Mouse (Mus musculus): ENCODE data around the gene Ptgis. TPM values are rescaled to one million over a fixed set of nuclear protein-coding genes. Genes with fewer than 3 reads are reported as not detected.

Gene Ptgis
- polyA plus RNA-seq, 1 experiment from 2014 or later, result 8.9 TPM

DNA sequence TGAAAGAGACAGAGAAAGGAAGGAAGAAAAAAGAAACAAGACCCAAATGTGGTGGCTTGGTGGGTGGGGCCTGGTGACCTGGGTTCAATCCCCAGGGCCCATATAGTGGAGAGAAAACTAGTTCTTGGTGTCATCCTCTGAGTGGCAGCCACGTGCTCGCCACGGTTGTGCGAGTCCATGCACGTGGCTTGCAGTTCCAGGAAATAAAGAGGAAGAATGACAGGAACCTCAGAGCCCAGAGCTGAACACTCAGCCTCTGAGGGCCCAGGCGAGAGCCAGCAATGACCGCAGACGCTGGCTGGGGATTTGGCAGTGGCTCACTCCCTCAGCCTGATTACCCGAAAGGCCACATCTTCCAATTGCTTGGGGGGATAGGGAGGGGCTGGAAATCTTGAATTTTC is 30.7 kb upstream of the Ptgis start:
- Histone ChIP-seq H3K4me2 (replicated peaks; ENCODE audit: low read depth) (no peak overlapping the region), H3K4me3 (ENCODE audit: low read depth, low read length) (no peak overlapping the region), H3K27ac (ENCODE audit: low read depth, low read length) (no peak overlapping the region), H3K36me3 (ENCODE audit: control insufficient read depth, insufficient read depth) (no peaks in the 10 kb centered on the region), H3K4me1 (replicated peaks; ENCODE audit: control insufficient read depth, insufficient read depth, low read length) (no peaks in the 10 kb centered on the region), H3K9ac (ENCODE audit: low read depth, low read length) (no peak overlapping the region), H3K27me3 (replicated peaks; ENCODE audit: control insufficient read depth, insufficient read depth, low read length) (no peaks in the 10 kb centered on the region), H3K9me3 (ENCODE audit: control insufficient read depth) (no peaks in the 10 kb centered on the region)
- WGBS, result 68% methylated on average over 9 of the region's 9 CpGs
- no peak for TF ChIP-seq CTCF (IDR thresholded peaks at IDR 0.05; ENCODE audit: low read depth)
- no peak for ATAC-seq

DNA sequence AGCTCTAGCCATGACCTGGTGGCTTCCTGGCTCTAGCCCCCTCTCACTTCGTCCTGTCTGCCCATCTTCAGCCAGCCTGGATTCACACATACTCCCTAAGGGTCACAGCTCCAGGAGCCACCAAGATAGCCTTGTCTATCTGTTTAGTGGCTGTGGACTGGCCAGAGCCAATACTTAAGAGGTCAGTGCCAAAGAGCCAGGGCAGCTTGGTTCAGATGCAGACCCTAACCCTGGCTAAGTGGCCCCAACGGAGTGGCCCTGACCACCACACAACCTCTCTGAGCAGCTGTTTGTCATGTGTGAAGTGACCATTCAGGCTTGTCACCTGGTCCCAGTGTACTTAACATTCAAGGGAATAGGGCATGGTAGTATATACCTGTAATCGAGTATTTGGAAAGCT is 30.1 kb upstream of the Ptgis start:
- Histone ChIP-seq H3K9me3 (ENCODE audit: control insufficient read depth) (no peaks in the 10 kb centered on the region), H3K4me3 (ENCODE audit: low read depth, low read length) (no peak overlapping the region), H3K27ac (ENCODE audit: low read depth, low read length) (no peak overlapping the region), H3K27me3 (replicated peaks; ENCODE audit: control insufficient read depth, insufficient read depth, low read length) (no peaks in the 10 kb centered on the region), H3K36me3 (ENCODE audit: control insufficient read depth, insufficient read depth) (no peaks in the 10 kb centered on the region), H3K4me1 (replicated peaks; ENCODE audit: control insufficient read depth, insufficient read depth, low read length) (no peaks in the 10 kb centered on the region), H3K4me2 (replicated peaks; ENCODE audit: low read depth) (no peak overlapping the region), H3K9ac (ENCODE audit: low read depth, low read length) (no peak overlapping the region)
- no peak for TF ChIP-seq CTCF (IDR thresholded peaks at IDR 0.05; ENCODE audit: low read depth)
- no peak for ATAC-seq
- WGBS, result 81% methylated on average over 3 of the region's 3 CpGs

DNA sequence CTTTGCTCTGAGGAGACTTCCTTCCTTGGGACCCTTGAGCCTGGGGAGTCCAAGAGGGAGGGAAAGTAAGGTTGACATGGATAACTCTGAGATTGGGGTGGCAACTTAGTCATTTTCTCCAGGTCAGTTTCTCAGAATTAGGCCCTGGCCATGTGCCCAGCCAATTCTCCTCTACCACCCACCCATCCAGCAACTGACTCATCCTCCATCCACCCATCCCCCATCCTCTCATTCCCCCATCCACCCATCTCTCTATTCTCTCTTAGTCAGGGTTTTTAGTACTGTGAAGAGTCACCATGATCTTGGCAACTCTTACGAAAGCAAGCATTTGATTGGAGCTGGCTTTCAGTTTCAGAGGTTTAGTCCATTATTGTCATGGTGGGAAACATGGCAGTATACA is 28.3 kb upstream of the Ptgis start:
- Histone ChIP-seq H3K27ac (ENCODE audit: low read depth, low read length) (no peak overlapping the region), H3K4me3 (ENCODE audit: low read depth, low read length) (no peak overlapping the region)
- TF ChIP-seq CTCF (IDR thresholded peaks at IDR 0.05; ENCODE audit: low read depth), result no peak

DNA sequence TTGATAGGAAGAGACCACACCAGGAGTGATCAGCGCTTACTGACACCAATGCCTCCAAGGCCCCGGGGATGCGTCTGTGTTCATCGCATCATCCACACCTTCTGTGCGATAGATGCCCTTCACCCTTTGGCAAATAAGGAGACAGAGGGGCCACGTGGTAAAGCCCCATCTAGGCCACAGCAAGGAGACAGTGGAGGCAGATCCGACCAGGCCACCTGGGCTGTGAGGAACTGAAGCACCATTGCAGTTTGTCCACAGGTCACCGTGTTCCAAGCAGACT is 27.9 kb upstream of the Ptgis start:
- H3K4me1 ChIP-seq (replicated peaks; ENCODE audit: control insufficient read depth, insufficient read depth, low read length), result no peaks in the 10 kb centered on the region
- H3K9ac ChIP-seq (ENCODE audit: low read depth, low read length), result no peak overlapping the region
- no peak for TF ChIP-seq CTCF (IDR thresholded peaks at IDR 0.05; ENCODE audit: low read depth)
- no peaks in the 10 kb centered on the region for H3K27me3 ChIP-seq (replicated peaks; ENCODE audit: control insufficient read depth, insufficient read depth, low read length)
- H3K4me2 ChIP-seq (replicated peaks; ENCODE audit: low read depth), result no peak overlapping the region
- H3K9me3 ChIP-seq (ENCODE audit: control insufficient read depth), result no peaks in the 10 kb centered on the region
- no peak for ATAC-seq
- no peak overlapping the region for H3K4me3 ChIP-seq (ENCODE audit: low read depth, low read length)
- H3K36me3 ChIP-seq (ENCODE audit: control insufficient read depth, insufficient read depth), result no peaks in the 10 kb centered on the region
- H3K27ac ChIP-seq (ENCODE audit: low read depth, low read length), result no peak overlapping the region
- 88% methylated on average over 8 of the region's 8 CpGs for WGBS

More for the DNA sequence above, 28.3 kb upstream of the Ptgis start:
- WGBS, result 100% methylated on average over 1 of the region's 1 CpGs
- Histone ChIP-seq H3K4me1 (replicated peaks; ENCODE audit: control insufficient read depth, insufficient read depth, low read length) (no peaks in the 10 kb centered on the region), H3K4me2 (replicated peaks; ENCODE audit: low read depth) (no peak overlapping the region), H3K36me3 (ENCODE audit: control insufficient read depth, insufficient read depth) (no peaks in the 10 kb centered on the region), H3K9ac (ENCODE audit: low read depth, low read length) (no peak overlapping the region), H3K9me3 (ENCODE audit: control insufficient read depth) (no peaks in the 10 kb centered on the region), H3K27me3 (replicated peaks; ENCODE audit: control insufficient read depth, insufficient read depth, low read length) (no peaks in the 10 kb centered on the region)
- ATAC-seq, result no peak

DNA sequence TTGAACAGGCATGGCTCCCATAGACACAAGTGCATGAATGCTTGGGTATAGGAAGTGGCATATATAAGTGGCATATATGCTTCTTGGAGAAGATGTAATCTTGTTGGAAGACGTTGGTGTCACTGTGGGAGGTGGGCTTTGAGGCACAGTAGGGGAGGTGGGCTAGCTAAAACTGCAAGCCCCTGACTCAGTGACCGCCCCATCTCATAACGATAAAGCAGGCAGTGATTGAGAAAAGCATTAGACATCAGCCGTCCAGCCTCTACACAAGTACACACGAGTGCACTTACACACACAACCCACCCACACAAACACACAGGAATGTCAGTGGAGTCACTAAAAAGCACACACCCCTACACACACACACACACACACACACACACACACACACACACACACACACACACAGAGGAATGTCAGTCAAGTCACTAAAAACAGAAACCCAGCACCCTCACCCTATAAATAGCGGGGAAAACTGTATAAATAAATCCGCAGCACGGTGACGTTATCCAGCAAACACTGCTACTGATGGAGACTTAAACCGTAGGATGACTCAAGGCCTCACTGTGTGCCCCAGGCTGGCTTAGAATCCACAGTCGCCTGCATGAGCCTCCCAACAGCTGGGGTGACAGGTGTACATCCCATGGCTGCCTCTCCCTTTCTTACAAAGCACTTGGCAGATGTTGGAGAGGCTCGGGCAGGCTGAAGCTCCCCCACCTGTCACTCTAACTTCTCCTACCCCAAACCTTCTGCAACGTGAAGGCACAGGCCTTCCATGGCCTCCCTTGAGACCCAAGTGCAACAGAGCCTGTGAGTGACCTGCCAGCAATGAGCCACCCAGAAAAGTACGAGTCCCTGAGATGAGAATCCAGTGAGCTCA is 27.4 kb upstream of the Ptgis start:
- H3K36me3 ChIP-seq (ENCODE audit: control insufficient read depth, insufficient read depth), result no peaks in the 10 kb centered on the region
- no peak overlapping the region for H3K4me3 ChIP-seq (ENCODE audit: low read depth, low read length)
- no peak overlapping the region for H3K4me2 ChIP-seq (replicated peaks; ENCODE audit: low read depth)
- TF ChIP-seq CTCF (IDR thresholded peaks at IDR 0.05; ENCODE audit: low read depth), result no peak
- H3K9me3 ChIP-seq (ENCODE audit: control insufficient read depth), result no peaks in the 10 kb centered on the region
- no peak overlapping the region for H3K9ac ChIP-seq (ENCODE audit: low read depth, low read length)
- no peaks in the 10 kb centered on the region for H3K27me3 ChIP-seq (replicated peaks; ENCODE audit: control insufficient read depth, insufficient read depth, low read length)
- H3K4me1 ChIP-seq (replicated peaks; ENCODE audit: control insufficient read depth, insufficient read depth, low read length), result no peaks in the 10 kb centered on the region
- no peak for ATAC-seq
- 64% methylated on average over 14 of the region's 14 CpGs for WGBS
- H3K27ac ChIP-seq (ENCODE audit: low read depth, low read length), result no peak overlapping the region

DNA sequence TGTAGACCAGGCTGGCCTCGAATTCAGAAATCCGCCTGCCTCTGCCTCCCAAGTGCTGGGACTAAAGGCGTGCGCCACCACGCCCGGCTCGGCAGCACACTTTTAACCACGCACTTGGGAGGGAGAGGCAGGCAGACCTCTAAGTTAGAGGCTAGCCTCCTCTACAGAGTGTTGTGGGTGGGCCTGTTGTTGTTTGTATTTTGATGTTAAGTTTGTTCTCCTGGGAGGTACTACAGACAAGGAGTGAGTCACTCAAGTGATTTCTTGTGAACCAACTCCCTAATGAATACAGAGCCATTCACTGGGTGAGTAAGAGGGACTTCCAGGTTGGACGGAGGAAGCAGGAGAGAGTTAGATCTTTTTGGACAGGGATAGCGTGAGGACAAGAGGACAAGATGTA is 25.8 kb upstream of the Ptgis start:
- Histone ChIP-seq H3K36me3 (ENCODE audit: control insufficient read depth, insufficient read depth) (no peaks in the 10 kb centered on the region), H3K4me1 (replicated peaks; ENCODE audit: control insufficient read depth, insufficient read depth, low read length) (no peaks in the 10 kb centered on the region), H3K9ac (ENCODE audit: low read depth, low read length) (no peak overlapping the region), H3K9me3 (ENCODE audit: control insufficient read depth) (no peaks in the 10 kb centered on the region), H3K27ac (ENCODE audit: low read depth, low read length) (no peak overlapping the region), H3K4me2 (replicated peaks; ENCODE audit: low read depth) (no peak overlapping the region), H3K4me3 (ENCODE audit: low read depth, low read length) (no peak overlapping the region), H3K27me3 (replicated peaks; ENCODE audit: control insufficient read depth, insufficient read depth, low read length) (no peaks in the 10 kb centered on the region)
- WGBS, result 94% methylated on average over 10 of the region's 10 CpGs
- TF ChIP-seq CTCF (IDR thresholded peaks at IDR 0.05; ENCODE audit: low read depth), result no peak
- no peak for ATAC-seq

Measured in intestine, postnatal 0 days (tissue).